Mouse (Mus musculus): ENCODE data around the gene Crispld2. TPM values are rescaled to one million over a fixed set of nuclear protein-coding genes. Genes with fewer than 3 reads are reported as not detected.
A peak's percentile ranks its signal among the peaks of the same experiment; 100 is the strongest.

Gene Crispld2
- total and polyA plus RNA-seq, 2 experiments from 2014 or later, result 2.6 to 15.5 TPM

- no peak overlapping the region for H3K4me3 ChIP-seq (ENCODE audit: low read depth, low read length)
- 0 out of 2 replicates have a peak, but pooled peaks cover 5% of the 10 kb centered on the region for H3K9me3 ChIP-seq (replicated peaks; ENCODE audit: control insufficient read depth, low read length)
- ATAC-seq (ENCODE audit: insufficient read depth, low read depth), result no peak
- H3K36me3 ChIP-seq (replicated peaks; ENCODE audit: control insufficient read depth, insufficient read depth, low read length), result no peaks in the 10 kb centered on the region
- no peak for TF ChIP-seq EP300 (IDR thresholded peaks at IDR 0.05; ENCODE audit: low read depth)
- TF ChIP-seq CTCF (IDR thresholded peaks at IDR 0.05; ENCODE audit: low read depth), result no peak
- H3K9ac ChIP-seq (replicated peaks; ENCODE audit: low read depth, low read length), result no peak overlapping the region
- no peak overlapping the region for H3K4me2 ChIP-seq (ENCODE audit: low read depth, low read length)
- no peaks in the 10 kb centered on the region for H3K27me3 ChIP-seq (ENCODE audit: control insufficient read depth, insufficient read depth, low read length)
- peaks cover 10% of the 10 kb centered on the region for H3K4me1 ChIP-seq (ENCODE audit: control insufficient read depth, insufficient read depth)
- no peak overlapping the region for H3K27ac ChIP-seq (ENCODE audit: low read depth)
- no peak for DNase-seq (ENCODE audit: low spot score)
- WGBS, result 85% methylated on average over 8 of the region's 8 CpGs
Measured at GRCm38 (mm10) chr8:120052318-120052717, 60.1 kb downstream of the Crispld2 start.

DNA sequence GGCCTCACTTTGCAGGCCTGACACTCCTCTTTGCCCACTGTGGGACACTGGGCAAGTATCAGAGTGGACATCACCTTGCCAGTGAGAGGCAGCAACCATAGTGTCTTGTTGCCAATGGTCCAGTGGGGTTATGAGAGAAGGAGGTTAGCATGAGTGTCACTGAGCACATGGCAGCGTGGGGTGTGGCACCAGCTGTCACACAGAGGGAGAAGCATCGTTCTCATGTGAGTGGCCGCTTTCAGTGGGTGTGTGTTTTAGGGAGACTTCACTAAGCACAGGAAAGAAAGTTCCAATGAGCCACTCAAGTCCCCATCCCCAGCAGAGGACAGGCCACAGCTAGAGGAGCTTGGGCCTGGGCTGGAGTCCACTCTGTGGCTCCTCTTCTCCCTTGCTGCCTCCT lies 62.6 kb downstream of the Crispld2 start:
- no peak for TF ChIP-seq CTCF (IDR thresholded peaks at IDR 0.05; ENCODE audit: low read depth)
- TF ChIP-seq EP300 (IDR thresholded peaks at IDR 0.05; ENCODE audit: low read depth), result no peak
- WGBS, result 89% methylated on average over 3 of the region's 3 CpGs
- Histone ChIP-seq H3K9ac (replicated peaks; ENCODE audit: low read depth, low read length) (no peak overlapping the region), H3K36me3 (replicated peaks; ENCODE audit: control insufficient read depth, insufficient read depth, low read length) (no peaks in the 10 kb centered on the region), H3K4me1 (ENCODE audit: control insufficient read depth, insufficient read depth) (peaks cover 10% of the 10 kb centered on the region), H3K27ac (ENCODE audit: low read depth) (no peak overlapping the region), H3K4me2 (ENCODE audit: low read depth, low read length) (no peak overlapping the region), H3K27me3 (ENCODE audit: control insufficient read depth, insufficient read depth, low read length) (no peaks in the 10 kb centered on the region), H3K4me3 (ENCODE audit: low read depth, low read length) (no peak overlapping the region), H3K9me3 (replicated peaks; ENCODE audit: control insufficient read depth, low read length) (0 out of 2 replicates have a peak, but pooled peaks cover 5% of the 10 kb centered on the region)
- no peak for DNase-seq (ENCODE audit: low spot score)
- ATAC-seq (ENCODE audit: insufficient read depth, low read depth), result no peak

DNA sequence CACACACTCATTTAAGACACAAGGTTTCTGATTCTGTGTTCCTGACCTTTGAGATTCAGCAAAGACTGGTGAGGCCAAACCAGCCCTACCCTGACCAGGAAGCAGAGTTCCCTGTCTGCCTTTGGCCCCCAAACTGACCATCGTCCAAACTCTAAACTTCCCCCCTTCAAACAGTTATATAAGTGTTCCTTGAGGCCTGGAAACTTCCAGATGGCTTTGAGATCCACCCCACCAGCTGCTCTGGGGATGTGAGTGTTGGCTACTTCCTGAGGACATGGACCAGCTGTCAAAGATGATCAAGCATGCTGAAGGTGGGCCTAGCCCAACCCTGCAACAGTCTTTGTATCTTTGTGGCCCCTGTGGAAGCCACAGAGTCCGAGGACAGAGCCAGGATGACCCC lies 64.8 kb downstream of the Crispld2 start:
- H3K4me1 ChIP-seq (ENCODE audit: control insufficient read depth, insufficient read depth), result no peaks in the 10 kb centered on the region
- no peak for DNase-seq (ENCODE audit: low spot score)
- peak; percentile 11; the same call in 1 of the 2 replicates for ATAC-seq (ENCODE audit: insufficient read depth, low read depth)
- 69% methylated on average over 2 of the region's 2 CpGs for WGBS
- H3K9ac ChIP-seq (replicated peaks; ENCODE audit: low read depth, low read length), result no peak overlapping the region
- H3K4me3 ChIP-seq (ENCODE audit: low read depth, low read length), result no peak overlapping the region
- 0 out of 2 replicates have a peak, but pooled peaks cover 5% of the 10 kb centered on the region for H3K9me3 ChIP-seq (replicated peaks; ENCODE audit: control insufficient read depth, low read length)
- TF ChIP-seq EP300 (IDR thresholded peaks at IDR 0.05; ENCODE audit: low read depth), result no peak
- TF ChIP-seq CTCF (IDR thresholded peaks at IDR 0.05; ENCODE audit: low read depth), result no peak
- no peaks in the 10 kb centered on the region for H3K36me3 ChIP-seq (replicated peaks; ENCODE audit: control insufficient read depth, insufficient read depth, low read length)
- H3K27me3 ChIP-seq (ENCODE audit: control insufficient read depth, insufficient read depth, low read length), result no peaks in the 10 kb centered on the region
- no peak overlapping the region for H3K27ac ChIP-seq (ENCODE audit: low read depth)
- H3K4me2 ChIP-seq (ENCODE audit: low read depth, low read length), result no peak overlapping the region

- H3K27me3 ChIP-seq (ENCODE audit: control insufficient read depth, insufficient read depth, low read length), result 0 out of 2 replicates have a peak, but pooled peaks cover 4% of the 10 kb centered on the region
- ATAC-seq (ENCODE audit: insufficient read depth, low read depth), result no peak
- WGBS, result 84% methylated on average over 14 of the region's 14 CpGs
- H3K4me2 ChIP-seq (ENCODE audit: low read depth, low read length), result no peak overlapping the region
- no peaks in the 10 kb centered on the region for H3K36me3 ChIP-seq (replicated peaks; ENCODE audit: control insufficient read depth, insufficient read depth, low read length)
- no peak for DNase-seq (ENCODE audit: low spot score)
- no peaks in the 10 kb centered on the region for H3K4me1 ChIP-seq (ENCODE audit: control insufficient read depth, insufficient read depth)
- H3K27ac ChIP-seq (ENCODE audit: low read depth), result no peak overlapping the region
- H3K9ac ChIP-seq (replicated peaks; ENCODE audit: low read depth, low read length), result no peak overlapping the region
- TF ChIP-seq CTCF (IDR thresholded peaks at IDR 0.05; ENCODE audit: low read depth), result no peak
- no peak for TF ChIP-seq EP300 (IDR thresholded peaks at IDR 0.05; ENCODE audit: low read depth)
- no peak overlapping the region for H3K4me3 ChIP-seq (ENCODE audit: low read depth, low read length)
- no peaks in the 10 kb centered on the region for H3K9me3 ChIP-seq (replicated peaks; ENCODE audit: control insufficient read depth, low read length)
Measured at GRCm38 (mm10) chr8:120062742-120063141, 70.5 kb downstream of the Crispld2 start.

GRCm38 (mm10) chr8:120063326-120063725 lies 71.1 kb downstream of the Crispld2 start:
- 0 out of 2 replicates have a peak, but pooled peaks cover 4% of the 10 kb centered on the region for H3K27me3 ChIP-seq (ENCODE audit: control insufficient read depth, insufficient read depth, low read length)
- WGBS, result 73% methylated on average over 3 of the region's 3 CpGs
- no peak overlapping the region for H3K27ac ChIP-seq (ENCODE audit: low read depth)
- H3K9me3 ChIP-seq (replicated peaks; ENCODE audit: control insufficient read depth, low read length), result no peaks in the 10 kb centered on the region
- TF ChIP-seq EP300 (IDR thresholded peaks at IDR 0.05; ENCODE audit: low read depth) (no peak), CTCF (IDR thresholded peaks at IDR 0.05; ENCODE audit: low read depth) (no peak)
- no peak overlapping the region for H3K9ac ChIP-seq (replicated peaks; ENCODE audit: low read depth, low read length)
- H3K36me3 ChIP-seq (replicated peaks; ENCODE audit: control insufficient read depth, insufficient read depth, low read length), result no peaks in the 10 kb centered on the region
- DNase-seq (ENCODE audit: low spot score) (no peak), ATAC-seq (ENCODE audit: insufficient read depth, low read depth) (no peak)
- H3K4me2 ChIP-seq (ENCODE audit: low read depth, low read length), result no peak overlapping the region
- H3K4me1 ChIP-seq (ENCODE audit: control insufficient read depth, insufficient read depth), result no peaks in the 10 kb centered on the region
- H3K4me3 ChIP-seq (ENCODE audit: low read depth, low read length), result no peak overlapping the region

- no peaks in the 10 kb centered on the region for H3K9me3 ChIP-seq (replicated peaks; ENCODE audit: control insufficient read depth, low read length)
- 0 out of 2 replicates have a peak, but pooled peaks cover 4% of the 10 kb centered on the region for H3K27me3 ChIP-seq (ENCODE audit: control insufficient read depth, insufficient read depth, low read length)
- no peaks in the 10 kb centered on the region for H3K4me1 ChIP-seq (ENCODE audit: control insufficient read depth, insufficient read depth)
- no peak overlapping the region for H3K4me2 ChIP-seq (ENCODE audit: low read depth, low read length)
- TF ChIP-seq CTCF (IDR thresholded peaks at IDR 0.05; ENCODE audit: low read depth) (no peak), EP300 (IDR thresholded peaks at IDR 0.05; ENCODE audit: low read depth) (no peak)
- no peak overlapping the region for H3K4me3 ChIP-seq (ENCODE audit: low read depth, low read length)
- H3K27ac ChIP-seq (ENCODE audit: low read depth), result no peak overlapping the region
- 90% methylated on average over 8 of the region's 8 CpGs for WGBS
- H3K9ac ChIP-seq (replicated peaks; ENCODE audit: low read depth, low read length), result no peak overlapping the region
- DNase-seq (ENCODE audit: low spot score) (no peak), ATAC-seq (ENCODE audit: insufficient read depth, low read depth) (no peak)
- no peaks in the 10 kb centered on the region for H3K36me3 ChIP-seq (replicated peaks; ENCODE audit: control insufficient read depth, insufficient read depth, low read length)
Measured at GRCm38 (mm10) chr8:120065611-120066010, 73.4 kb downstream of the Crispld2 start.

All from heart, postnatal 0 days (tissue).